Mouse (Mus musculus): Measurements from ENCODE around the gene Tyrp1.

- no peak for TF ChIP-seq GATA1 (IDR thresholded peaks at IDR 0.05; ENCODE audit: borderline replicate concordance, low read length)
- no peak for TF ChIP-seq CTCF (IDR thresholded peaks at IDR 0.05; ENCODE audit: low read depth, low read length)
- TF ChIP-seq TAL1 (conservative IDR thresholded peaks at IDR 0.05; ENCODE audit: low read depth, low read length) = no peak
- TF ChIP-seq GATA2 (IDR thresholded peaks at IDR 0.05; ENCODE audit: borderline replicate concordance, low read depth, low read length) = no peak
Measured at GRCm38 (mm10) chr4:80881996-80882599, 48.2 kb downstream of the Tyrp1 start.

Data from G1E (cell line).